ENCODE assay signal across 17 mouse cellular contexts in the genomic region with DNA sequence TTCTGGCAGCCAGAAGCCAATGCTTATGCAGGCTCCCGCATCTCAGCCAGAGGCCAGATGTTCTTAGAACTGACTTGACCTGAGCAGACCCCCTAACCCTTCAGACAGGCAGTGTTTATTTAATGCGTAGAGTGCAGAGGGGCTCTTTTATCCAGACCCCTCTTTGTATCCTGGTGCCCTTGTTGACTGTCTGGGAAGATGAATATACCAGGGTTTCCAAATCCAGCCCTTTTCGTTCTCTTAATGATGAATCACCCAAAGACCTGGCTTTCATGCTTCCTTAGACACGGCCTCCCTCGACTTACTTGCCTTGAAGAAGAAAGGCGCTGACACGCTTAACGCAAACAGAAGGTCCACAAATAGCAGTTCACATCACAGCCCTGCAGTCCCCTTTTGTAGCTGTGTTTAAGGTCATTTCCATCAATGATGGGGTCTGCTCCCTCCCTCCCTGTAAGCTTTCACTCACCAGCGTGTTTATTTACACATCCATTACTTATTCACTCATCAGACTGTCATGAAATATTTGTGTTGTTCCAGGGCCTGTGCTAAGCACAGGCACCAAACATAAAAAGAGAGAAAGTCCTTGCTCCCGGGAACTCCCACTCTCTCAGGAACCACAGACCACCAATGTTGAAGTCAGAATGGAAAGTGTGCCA. TPM values are rescaled to one million over a fixed set of nuclear protein-coding genes. Genes with fewer than 3 reads are reported as not detected.
DNase-seq lines count a peak whose midpoint lies in the region; ATAC-seq and TF ChIP-seq lines count a peak whose summit lies in the region.
"Had no signal": no experiment of that assay in that cellular context is flagged by ENCODE, and none has a peak within 500 bp of the region (broad histone marks: within the 10 kb centered on the region; RNA-seq: fewer than 3 reads in every experiment).

No protein-coding gene starts in this region.

- peak; percentile 45 for ATAC-seq in kidney, embryonic 14.5 days (ENCODE audit: low FRiP score, low TSS enrichment)
- ATAC-seq in kidney, embryonic 15.5 days (replicated peaks; ENCODE audit: low FRiP score), result no peak
- no peak for ATAC-seq in neural tube, embryonic 11.5 days (ENCODE audit: insufficient read depth, low FRiP score, low TSS enrichment)
- ATAC-seq: forebrain, embryonic 13.5 days had no signal

- H3K9ac ChIP-seq in kidney, embryonic 14.5 days (ENCODE audit: low read depth, low read length), result no peak overlapping the region
- H3K9ac ChIP-seq in kidney, embryonic 15.5 days, result no peak overlapping the region
- no peak overlapping the region for H3K9ac ChIP-seq in neural tube, embryonic 11.5 days (ENCODE audit: low read length)
- H3K9ac ChIP-seq: embryonic facial prominence, embryonic 13.5 days; forebrain, embryonic 13.5 days had no signal

- no peak overlapping the region for H3K27ac ChIP-seq in kidney, embryonic 14.5 days (ENCODE audit: low read depth, low read length)
- no peak overlapping the region for H3K27ac ChIP-seq in kidney, embryonic 15.5 days
- peak overlapping the region; percentile 70 for H3K27ac ChIP-seq in testis, adult 2 months (ENCODE audit: control insufficient read depth, insufficient read depth, low read depth, low read length)
- H3K27ac ChIP-seq in neural tube, embryonic 11.5 days (ENCODE audit: low read depth, low read length), result no peak overlapping the region
- H3K27ac ChIP-seq: forebrain, embryonic 13.5 days; macrophage had no signal

- WGBS in kidney, embryonic 14.5 days, result 22% methylated on average over 10 of the region's 10 CpGs
- WGBS in kidney, embryonic 15.5 days, result 22% methylated on average over 10 of the region's 10 CpGs
- 15% methylated on average over 10 of the region's 10 CpGs for WGBS in neural tube, embryonic 11.5 days

- no peak for TF ChIP-seq CTCF in testis, adult 2 months (IDR thresholded peaks at IDR 0.05; ENCODE audit: control insufficient read depth, insufficient read depth, insufficient replicate concordance, low read depth, low read length)

- H3K9me3 ChIP-seq in kidney, embryonic 14.5 days (ENCODE audit: control insufficient read depth, low read length), result no peaks in the 10 kb centered on the region
- no peaks in the 10 kb centered on the region for H3K9me3 ChIP-seq in kidney, embryonic 15.5 days (replicated peaks)
- H3K9me3 ChIP-seq in neural tube, embryonic 11.5 days (ENCODE audit: control insufficient read depth, low read length), result no peaks in the 10 kb centered on the region
- H3K9me3 ChIP-seq: embryonic facial prominence, embryonic 13.5 days; forebrain, embryonic 13.5 days had no signal

- DNase-seq in testis, postnatal 14 days (ENCODE audit: low spot score), result no peak
- DNase-seq in neural tube, embryonic 11.5 days (ENCODE audit: low spot score), result peak; percentile 24
- no peak for DNase-seq in ovary, postnatal 36 days (ENCODE audit: low spot score)
- no peak for DNase-seq in layer of hippocampus, postnatal 10 days (ENCODE audit: low spot score in 2 of 2)
- DNase-seq: adrenal gland, postnatal 10 days; B cell, adult 2 months; cerebellum, adult 9-11 months; heart, adult 11 months; kidney, adult 11 months; liver; thymus, postnatal 36 days had no signal

- H3K4me3 ChIP-seq in kidney, embryonic 14.5 days (ENCODE audit: low read length), result no peak overlapping the region
- no peak overlapping the region for H3K4me3 ChIP-seq in kidney, embryonic 15.5 days (replicated peaks)
- no peak overlapping the region for H3K4me3 ChIP-seq in testis, adult 2 months (ENCODE audit: control insufficient read depth, low read depth, low read length)
- H3K4me3 ChIP-seq in neural tube, embryonic 11.5 days (ENCODE audit: low read depth, low read length), result no peak overlapping the region
- H3K4me3 ChIP-seq: embryonic facial prominence, embryonic 13.5 days; forebrain, embryonic 13.5 days had no signal

- H3K4me1 ChIP-seq in kidney, embryonic 14.5 days (ENCODE audit: control insufficient read depth, insufficient read depth, low read length), result peaks cover 8% of the 10 kb centered on the region; the same call in 1 of the 2 replicates
- H3K4me1 ChIP-seq in kidney, embryonic 15.5 days, result peaks cover 15% of the 10 kb centered on the region
- no peaks in the 10 kb centered on the region for H3K4me1 ChIP-seq in testis, adult 2 months (ENCODE audit: control insufficient read depth, insufficient read depth, low read length)
- peaks cover 9% of the 10 kb centered on the region; the same call in 1 of the 2 replicates for H3K4me1 ChIP-seq in neural tube, embryonic 11.5 days (ENCODE audit: control insufficient read depth, insufficient read depth, low read length)
- H3K4me1 ChIP-seq: embryonic facial prominence, embryonic 13.5 days; forebrain, embryonic 13.5 days had no signal

- no peaks in the 10 kb centered on the region; the same call in 1 of the 2 replicates for H3K27me3 ChIP-seq in kidney, embryonic 14.5 days (ENCODE audit: control insufficient read depth, insufficient read depth, low read length)
- H3K27me3 ChIP-seq in kidney, embryonic 15.5 days, result no peaks in the 10 kb centered on the region
- no peaks in the 10 kb centered on the region for H3K27me3 ChIP-seq in testis, adult 2 months (ENCODE audit: control insufficient read depth, insufficient read depth, low read length)
- H3K27me3 ChIP-seq in neural tube, embryonic 11.5 days (ENCODE audit: control insufficient read depth, insufficient read depth, low read length), result no peaks in the 10 kb centered on the region
- H3K27me3 ChIP-seq: embryonic facial prominence, embryonic 13.5 days; forebrain, embryonic 13.5 days had no signal

- peaks cover 4% of the 10 kb centered on the region; the same call in 1 of the 2 replicates for H3K36me3 ChIP-seq in kidney, embryonic 14.5 days (ENCODE audit: control insufficient read depth, insufficient read depth, low read length)
- H3K36me3 ChIP-seq in kidney, embryonic 15.5 days, result no peaks in the 10 kb centered on the region
- no peaks in the 10 kb centered on the region for H3K36me3 ChIP-seq in testis, adult 2 months (ENCODE audit: control insufficient read depth, insufficient read depth, low read length)
- no peaks in the 10 kb centered on the region for H3K36me3 ChIP-seq in neural tube, embryonic 11.5 days (ENCODE audit: control insufficient read depth, insufficient read depth, low read length)

- TF ChIP-seq POLR2A in testis, adult 2 months (IDR thresholded peaks at IDR 0.05; ENCODE audit: control insufficient read depth, low read depth, low read length), result no peak

- H3K4me2 ChIP-seq in kidney, embryonic 14.5 days (replicated peaks; ENCODE audit: low read depth, low read length), result no peak overlapping the region
- no peak overlapping the region for H3K4me2 ChIP-seq in kidney, embryonic 15.5 days
- no peak overlapping the region for H3K4me2 ChIP-seq in neural tube, embryonic 11.5 days (ENCODE audit: low read depth)
- H3K4me2 ChIP-seq: embryonic facial prominence, embryonic 13.5 days; forebrain, embryonic 13.5 days had no signal

RNA-seq across cellular contexts. Expression of a gene that starts 17.7 kb away (rescaled TPM):
- 44.5 and 59.4 TPM in 2 replicates for polyA plus RNA-seq in kidney, embryonic 14.5 days (2014; fragmentation: Nextera tagmentation; extraction: Ambion mirVana)
- polyA plus RNA-seq in kidney, embryonic 15.5 days (2015; fragmentation: Nextera tagmentation; extraction: Ambion mirVana), result 54.1 and 56.4 TPM in 2 replicates
- 58.5 and 60.2 TPM in 2 replicates for polyA plus RNA-seq in testis, adult 2 months (2012; rRNA removed)
- 40.2 and 40.6 TPM in 2 replicates for polyA plus RNA-seq in neural tube, embryonic 11.5 days (2014; fragmentation: Nextera tagmentation; extraction: Ambion mirVana)
- total RNA-seq in layer of hippocampus, postnatal 10 days (2021), result 10 to 100 TPM; 32.3 to 32.5 TPM

RNA-seq across cellular contexts. Expression of a gene that starts 17.7 kb away (rescaled TPM):
- 11.0 and 13.7 TPM in 2 replicates for polyA plus RNA-seq in kidney, embryonic 14.5 days (2014; fragmentation: Nextera tagmentation; extraction: Ambion mirVana)
- 19.8 and 20.9 TPM in 2 replicates for polyA plus RNA-seq in kidney, embryonic 15.5 days (2015; fragmentation: Nextera tagmentation; extraction: Ambion mirVana)
- polyA plus RNA-seq in testis, adult 2 months (2012; rRNA removed), result 11.0 and 11.1 TPM in 2 replicates
- 18.0 and 24.1 TPM in 2 replicates for polyA plus RNA-seq in neural tube, embryonic 11.5 days (2014; fragmentation: Nextera tagmentation; extraction: Ambion mirVana)
- 10 to 100 TPM; 10.9 to 11.1 TPM for total RNA-seq in layer of hippocampus, postnatal 10 days (2021)

RNA-seq across cellular contexts. Expression of a gene that starts 52.2 kb away (rescaled TPM):
- 23.1 and 45.2 TPM in 2 replicates for polyA plus RNA-seq in kidney, embryonic 14.5 days (2014; fragmentation: Nextera tagmentation; extraction: Ambion mirVana)
- polyA plus RNA-seq in kidney, embryonic 15.5 days (2015; fragmentation: Nextera tagmentation; extraction: Ambion mirVana), result 76.8 and 80.8 TPM in 2 replicates
- polyA plus RNA-seq in testis, adult 2 months (2012; rRNA removed), result 80.6 and 91.0 TPM in 2 replicates
- 72.8 and 78.4 TPM in 2 replicates for polyA plus RNA-seq in neural tube, embryonic 11.5 days (2014; fragmentation: Nextera tagmentation; extraction: Ambion mirVana)
- total RNA-seq in layer of hippocampus, postnatal 10 days (2021), result 10 to 100 TPM; 21.8 to 22.1 TPM
